31 mouse cellular contexts compared by ENCODE assay signal in the genomic region with DNA sequence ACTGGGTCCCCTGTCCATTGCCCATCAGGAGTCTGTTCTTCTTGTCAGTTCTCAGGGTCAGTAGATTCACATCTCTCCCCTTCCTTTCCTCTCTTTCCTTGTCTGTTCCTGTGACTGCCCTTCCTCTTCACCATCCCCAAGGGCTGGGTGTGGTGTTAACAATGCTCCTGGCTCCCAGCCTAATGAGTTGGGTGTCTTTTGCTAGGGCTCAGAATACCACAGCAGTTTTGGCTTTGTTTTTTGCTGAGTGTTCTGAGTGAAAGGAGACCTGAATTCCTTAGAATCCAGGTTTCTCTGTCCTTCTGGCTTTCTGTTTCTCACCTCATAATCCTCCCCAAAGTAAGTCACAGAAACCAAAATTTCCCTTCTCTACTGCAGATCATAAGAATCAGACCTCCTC. TPM values are rescaled to one million over a fixed set of nuclear protein-coding genes. Genes with fewer than 3 reads are reported as not detected.
A peak's percentile ranks its signal among the peaks of the same experiment; 100 is the strongest.
DNase-seq lines count a peak whose midpoint lies in the region; ATAC-seq and TF ChIP-seq lines count a peak whose summit lies in the region.
"Had no signal": no experiment of that assay in that cellular context is flagged by ENCODE, and none has a peak within 500 bp of the region (broad histone marks: within the 10 kb centered on the region; RNA-seq: fewer than 3 reads in every experiment).

No protein-coding gene starts in this region.

- no peak overlapping the region for H3K9ac ChIP-seq in heart, embryonic 14.5 days (ENCODE audit: low read length)
- no peak overlapping the region for H3K9ac ChIP-seq in kidney, postnatal 0 days (ENCODE audit: low read depth, low read length)
- H3K9ac ChIP-seq: embryonic facial prominence, embryonic 13.5 days; hindbrain, embryonic 12.5 days; limb, embryonic 13.5 days; liver, postnatal 0 days; midbrain, embryonic 12.5 days; neural tube, embryonic 12.5 days had no signal

- no peak overlapping the region for H3K4me3 ChIP-seq in heart, embryonic 14.5 days (ENCODE audit: control insufficient read depth in 1 of 2, insufficient read depth in 1 of 2, low read depth in 1 of 2, low read length in 2 of 2)
- no peak overlapping the region for H3K4me3 ChIP-seq in kidney, postnatal 0 days (replicated peaks; ENCODE audit: low read depth, low read length)
- H3K4me3 ChIP-seq: embryonic facial prominence, embryonic 13.5 days; forebrain, embryonic 10.5 days; hindbrain, embryonic 12.5 days; layer of hippocampus, adult 2 months; left cerebral cortex, adult 2 months; limb, embryonic 13.5 days; megakaryocyte, embryonic 14.5 days; midbrain, embryonic 12.5 days; myocyte; neural tube, embryonic 12.5 days had no signal

- H3K9me3 ChIP-seq in heart, embryonic 14.5 days (ENCODE audit: control insufficient read depth, low read length): no peaks in the 10 kb centered on the region
- H3K9me3 ChIP-seq in kidney, postnatal 0 days (replicated peaks; ENCODE audit: low read length): no peaks in the 10 kb centered on the region
- H3K9me3 ChIP-seq: embryonic facial prominence, embryonic 13.5 days; forebrain, embryonic 10.5 days; hindbrain, embryonic 12.5 days; limb, embryonic 13.5 days; midbrain, embryonic 12.5 days; neural tube, embryonic 12.5 days had no signal

- H3K4me1 ChIP-seq in heart, embryonic 14.5 days (ENCODE audit: control insufficient read depth in 2 of 2, insufficient read depth in 2 of 2, low read length in 2 of 2): peaks cover 17 to 21% of the 10 kb centered on the region in 2 experiments
- no peaks in the 10 kb centered on the region for H3K4me1 ChIP-seq in kidney, postnatal 0 days (replicated peaks; ENCODE audit: insufficient read depth, low read length)
- H3K4me1 ChIP-seq: embryonic facial prominence, embryonic 13.5 days; forebrain, embryonic 10.5 days; hindbrain, embryonic 12.5 days; limb, embryonic 13.5 days; megakaryocyte, embryonic 14.5 days; midbrain, embryonic 12.5 days; neural tube, embryonic 12.5 days had no signal

- no peak overlapping the region for H3K4me2 ChIP-seq in heart, embryonic 14.5 days (ENCODE audit: low read length)
- H3K4me2 ChIP-seq in kidney, postnatal 0 days (ENCODE audit: low read length): no peak overlapping the region
- H3K4me2 ChIP-seq: embryonic facial prominence, embryonic 13.5 days; hindbrain, embryonic 12.5 days; limb, embryonic 13.5 days; liver, embryonic 11.5 days; midbrain, embryonic 12.5 days; neural tube, embryonic 12.5 days had no signal

- peak overlapping the region; percentile 34 to 42; a peak in 1 of 4 replicates for H3K27ac ChIP-seq in heart, embryonic 14.5 days (replicated peaks in 1 of 2; ENCODE audit: control insufficient read depth in 1 of 2, insufficient read depth in 1 of 2, low read depth in 2 of 2, low read length in 2 of 2)
- H3K27ac ChIP-seq in kidney, postnatal 0 days: 0 out of 2 replicates have a peak overlapping the region, but pooled peaks have one; percentile 10
- H3K27ac ChIP-seq: embryonic facial prominence, embryonic 13.5 days; forebrain, embryonic 10.5 days; hindbrain, embryonic 12.5 days; hindbrain, postnatal 0 days; layer of hippocampus, adult 2 months; left cerebral cortex, adult 2 months; limb, embryonic 13.5 days; midbrain, embryonic 12.5 days; neural tube, embryonic 12.5 days had no signal

- ATAC-seq in heart, embryonic 14.5 days (ENCODE audit: insufficient number of reproducible peaks, insufficient read depth, low FRiP score, low read depth): no peak; the same call in 1 of the 2 replicates
- no peak for ATAC-seq in kidney, postnatal 0 days (replicated peaks; ENCODE audit: low FRiP score, low read depth)
- ATAC-seq: forebrain, embryonic 16.5 days; hindbrain, postnatal 0 days; liver, postnatal 0 days had no signal

- TF ChIP-seq CTCF in kidney, postnatal 0 days (IDR thresholded peaks at IDR 0.05; ENCODE audit: low read depth): no peak

- no peaks in the 10 kb centered on the region for H3K27me3 ChIP-seq in heart, embryonic 14.5 days (ENCODE audit: control insufficient read depth, insufficient read depth, low read length)
- no peaks in the 10 kb centered on the region for H3K27me3 ChIP-seq in kidney, postnatal 0 days (ENCODE audit: insufficient read depth, low read length)
- H3K27me3 ChIP-seq: embryonic facial prominence, embryonic 13.5 days; hindbrain, embryonic 12.5 days; limb, embryonic 13.5 days; megakaryocyte, embryonic 14.5 days; midbrain, embryonic 12.5 days; neural tube, embryonic 12.5 days had no signal

- H3K36me3 ChIP-seq in heart, embryonic 14.5 days (ENCODE audit: control insufficient read depth, insufficient read depth, low read length): 0 out of 2 replicates have a peak, but pooled peaks cover 4% of the 10 kb centered on the region
- no peaks in the 10 kb centered on the region for H3K36me3 ChIP-seq in kidney, postnatal 0 days (ENCODE audit: insufficient read depth, low read length)
- H3K36me3 ChIP-seq: embryonic facial prominence, embryonic 13.5 days; forebrain, embryonic 10.5 days; hindbrain, embryonic 12.5 days; limb, embryonic 13.5 days; midbrain, embryonic 12.5 days; neural tube, embryonic 12.5 days had no signal

- no peak for DNase-seq in heart, postnatal 4 days
- DNase-seq in kidney, postnatal 0 days (ENCODE audit: low spot score): no peak
- DNase-seq in kidney, postnatal 4 days: no peak
- peak; percentile 64 for DNase-seq in Muller cell, postnatal 12 days (ENCODE audit: inconsistent ontology term)
- peak; percentile 25 for DNase-seq in large intestine, adult 2 months (ENCODE audit: low read depth, low spot score)
- DNase-seq in cerebellum, adult 11 months: no peak
- DNase-seq: adrenal gland, postnatal 10 days; B cell, adult 2 months; cerebellum, adult 9-11 months; kidney, adult 9 months; kidney, postnatal 14 days; liver, postnatal 0 days; lung, postnatal 4 days; right cerebral cortex, adult 18-20 months; spleen, adult 18-20 months; thymus, adult 2 months; thymus, postnatal 36 days had no signal

RNA-seq across cellular contexts. Expression of a gene that starts 5.4 kb away (rescaled TPM):
- polyA plus RNA-seq in heart, embryonic 14.5 days (2014; fragmentation: Nextera tagmentation; extraction: Ambion mirVana): 358 and 365 TPM in 2 replicates
- total RNA-seq in heart, postnatal 4 days (2021): 1,000 to 10,000 TPM; 1,103 to 1,257 TPM
- polyA plus RNA-seq in kidney, postnatal 0 days (2015; fragmentation: Nextera tagmentation; extraction: Ambion mirVana): 135 and 145 TPM in 2 replicates
- 44.8 and 62.1 TPM in 2 replicates for polyA plus RNA-seq in large intestine, adult 2 months (2012; rRNA removed)

Comparison
In these comparisons a context has a peak if more than half of its experiments do, and no peak if none do; other contexts are left out.
1. DNase-seq: peak in Muller cell, postnatal 12 days (single experiment) and large intestine, adult 2 months (single experiment); none in heart, postnatal 4 days (single experiment), kidney, postnatal 0 days (single experiment), kidney, postnatal 4 days (0 of 2) and cerebellum, adult 11 months (single experiment).